Mouse (Mus musculus): ENCODE data around the gene Fra10ac1.

DNA sequence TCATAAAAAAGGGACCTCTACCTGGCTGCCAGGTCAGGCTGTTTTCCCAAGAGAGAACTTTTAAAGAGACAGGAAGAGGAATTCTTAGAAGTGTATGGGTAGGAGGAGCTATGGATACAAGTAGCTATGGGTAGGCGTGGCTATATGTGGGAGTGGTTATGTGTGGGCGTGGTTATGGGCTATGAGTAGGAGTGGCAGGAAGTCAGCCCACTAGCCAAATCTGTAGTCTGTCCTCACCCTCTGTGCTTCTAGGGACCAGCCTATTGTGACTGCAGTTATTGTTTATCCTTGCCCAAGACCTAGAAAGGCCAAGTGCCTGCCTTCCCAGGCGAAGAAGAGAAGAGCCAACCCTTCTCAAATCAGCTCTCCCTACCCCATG lies 13.9 kb upstream of the Fra10ac1 start:
- TF ChIP-seq CTCF (IDR thresholded peaks at IDR 0.05; ENCODE audit: low read depth) (no peak), EP300 (IDR thresholded peaks at IDR 0.05; ENCODE audit: low read depth) (no peak)
